Mouse (Mus musculus): Measurements from ENCODE around the gene Zhx3.

DNA sequence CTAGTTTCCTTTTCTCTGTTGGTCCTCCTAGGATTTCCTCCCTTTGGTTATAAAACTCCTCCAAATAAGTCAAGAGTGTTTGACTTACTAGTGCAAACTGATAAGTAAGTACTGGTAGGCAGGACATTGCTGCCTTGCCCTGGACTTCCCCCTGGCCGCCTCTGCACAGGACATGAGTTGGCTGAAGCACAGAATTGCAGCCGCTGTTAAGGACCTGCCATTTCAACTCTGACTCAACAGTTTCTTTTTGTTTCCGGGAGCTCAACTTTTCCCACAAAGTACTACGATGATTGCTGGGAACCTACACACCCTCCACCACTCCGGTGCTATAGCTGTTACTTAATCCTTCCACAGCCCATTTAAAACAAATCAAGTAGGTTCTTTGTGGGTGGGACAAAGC is 172.5 kb downstream of the Zhx3 start:
- no peak for TF ChIP-seq POLR2A (IDR thresholded peaks at IDR 0.05; ENCODE audit: insufficient read depth, low read length)
- TF ChIP-seq CTCF (IDR thresholded peaks at IDR 0.05; ENCODE audit: low read depth, low read length), result no peak
